Mouse (Mus musculus) urinary bladder, adult 18-20 months (tissue): ENCODE measurements around the gene Ccl22.
A peak's percentile ranks its signal among the peaks of the same experiment; 100 is the strongest.

Experiments
- DNase-seq, 2 experiments: peaks; one replicate each; pipeline ENCODE4 v3.0.0; 2022; ENCODE audit warnings: low spot score in 2 of 2, mixed read lengths in 2 of 2

Ccl22 gene

GRCm38 (mm10) chr8:94778895-94779533 lies 33.6 kb downstream of the Ccl22 start:
- no peak for DNase-seq

GRCm38 (mm10) chr8:94779534-94780294 lies 34.3 kb downstream of the Ccl22 start:
- no peak for DNase-seq

- DNase-seq = no peak
Observed at GRCm38 (mm10) chr8:94780491-94781154, 35.2 kb downstream of the Ccl22 start.

- no peak for DNase-seq
Observed at GRCm38 (mm10) chr8:94781155-94781837, 35.9 kb downstream of the Ccl22 start.

DNA sequence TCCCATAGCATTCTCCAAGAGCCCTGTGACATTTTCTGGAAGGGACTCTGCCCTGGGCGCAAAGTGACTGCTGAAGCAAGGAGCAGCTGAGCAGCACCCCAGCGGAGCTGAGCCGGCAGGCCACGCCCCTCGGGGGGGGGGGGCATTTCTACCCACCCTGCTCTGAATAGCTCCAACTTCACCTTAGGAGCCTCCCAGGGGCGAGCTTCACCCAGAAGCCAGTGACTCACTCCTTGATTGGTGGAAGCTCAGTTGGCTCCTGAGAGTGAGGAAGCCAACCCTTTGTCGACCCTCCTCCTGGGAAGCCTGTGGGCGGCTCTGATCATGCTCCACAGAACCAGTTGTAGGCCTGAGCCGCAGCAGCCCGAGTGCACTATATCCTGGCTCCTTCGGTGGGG lies 36.4 kb downstream of the Ccl22 start:
- no peak for DNase-seq

DNA sequence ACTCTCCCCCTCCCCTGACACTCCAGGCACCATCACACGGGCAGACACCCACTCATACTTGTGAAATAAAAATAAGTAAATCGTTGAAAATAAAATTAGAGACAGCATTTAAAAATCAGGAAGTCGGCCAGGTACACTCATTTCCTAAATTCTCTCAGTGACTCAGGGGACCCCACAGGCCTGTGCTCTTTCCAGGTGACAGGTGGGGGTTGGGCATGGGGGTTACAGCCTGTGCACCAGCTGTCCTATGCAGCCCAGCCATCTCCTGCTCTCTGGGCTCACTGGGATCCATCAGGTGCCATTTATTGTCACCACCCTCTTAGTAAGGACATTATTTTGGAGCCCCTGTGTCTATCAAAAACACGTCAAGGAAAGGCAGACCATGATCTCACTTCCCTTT lies 38.5 kb downstream of the Ccl22 start:
- no peak for DNase-seq

- peak in 1 of 2 experiments; percentile 31 for DNase-seq
Observed at GRCm38 (mm10) chr8:94785247-94785985, 40.0 kb downstream of the Ccl22 start.

DNA sequence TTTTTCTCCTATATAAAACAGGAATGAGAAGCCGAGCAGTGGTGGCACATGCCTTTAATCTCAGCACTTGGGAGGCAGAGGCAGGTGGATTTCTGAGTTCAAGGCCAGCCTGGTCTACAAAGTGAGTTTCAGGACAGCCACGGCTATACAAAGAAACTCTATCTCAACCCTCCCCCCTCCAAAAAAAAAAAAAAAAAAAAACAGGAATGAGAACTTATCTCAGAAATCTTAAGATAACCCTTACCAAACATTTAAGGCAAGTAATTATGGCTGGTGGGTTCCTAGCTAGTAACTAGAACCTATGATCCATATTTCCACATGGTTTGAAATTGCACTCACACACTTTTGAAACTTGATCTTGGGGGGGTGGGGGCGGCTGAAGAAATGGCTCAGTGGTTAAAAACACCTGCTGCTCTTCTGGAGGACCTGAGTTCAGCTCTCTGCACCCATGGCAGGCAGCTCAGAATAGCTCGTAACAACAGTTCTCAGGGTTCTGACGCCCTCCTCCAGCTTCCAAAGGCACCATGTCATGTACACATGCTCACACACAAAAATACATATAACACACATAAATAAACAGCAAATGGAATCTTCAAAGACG lies 40.7 kb downstream of the Ccl22 start:
- no peak for DNase-seq

DNA sequence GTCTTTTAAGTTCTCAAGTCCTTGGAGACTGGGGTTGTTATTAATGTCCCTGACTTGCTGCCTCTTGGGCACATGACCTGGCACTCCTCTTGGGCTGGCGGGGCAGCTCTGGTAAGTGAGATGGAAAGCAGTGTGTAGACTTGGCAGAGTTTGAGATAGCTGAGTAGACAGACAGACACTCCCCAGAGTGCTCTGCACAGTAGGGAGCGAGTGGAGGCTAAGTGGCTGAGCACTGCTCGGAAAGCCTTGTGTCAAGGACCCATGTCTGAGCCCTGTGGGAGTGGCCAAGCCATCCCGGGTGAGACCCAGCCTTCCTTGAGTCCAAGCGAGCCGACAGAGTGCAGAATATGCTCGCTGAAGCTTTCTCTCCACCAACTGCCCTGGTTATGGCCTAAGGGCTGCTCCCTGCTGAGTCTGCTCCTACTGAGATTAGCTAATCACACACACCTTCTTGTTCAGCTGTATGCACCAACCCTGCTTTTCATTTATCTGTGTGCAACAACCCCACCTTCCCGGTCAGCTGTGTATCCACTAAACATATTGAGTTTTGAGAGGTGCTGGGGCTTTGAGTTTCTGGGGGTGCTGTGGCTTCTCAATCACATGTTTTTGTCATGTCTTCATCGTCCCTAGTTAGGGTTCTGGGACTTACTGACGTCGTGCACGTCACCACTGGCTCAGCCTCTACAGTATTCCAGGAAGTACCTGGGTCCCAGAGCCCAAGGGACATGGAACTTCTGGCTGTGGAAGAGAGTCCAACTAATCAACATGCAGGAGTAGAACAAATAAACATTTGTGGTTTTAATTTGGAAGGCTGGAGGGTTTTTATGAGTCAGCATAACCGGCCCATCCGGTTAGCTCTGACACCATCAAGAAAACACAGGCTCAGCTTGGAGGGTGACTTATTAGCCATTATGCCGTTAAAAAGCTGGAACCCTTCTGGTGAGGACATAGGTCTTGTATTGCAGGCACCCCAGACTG lies 42.4 kb downstream of the Ccl22 start:
- DNase-seq = peak; percentile 36 to 74

- no peak for DNase-seq
Observed at GRCm38 (mm10) chr8:94789256-94789955, 44.0 kb downstream of the Ccl22 start.

DNA sequence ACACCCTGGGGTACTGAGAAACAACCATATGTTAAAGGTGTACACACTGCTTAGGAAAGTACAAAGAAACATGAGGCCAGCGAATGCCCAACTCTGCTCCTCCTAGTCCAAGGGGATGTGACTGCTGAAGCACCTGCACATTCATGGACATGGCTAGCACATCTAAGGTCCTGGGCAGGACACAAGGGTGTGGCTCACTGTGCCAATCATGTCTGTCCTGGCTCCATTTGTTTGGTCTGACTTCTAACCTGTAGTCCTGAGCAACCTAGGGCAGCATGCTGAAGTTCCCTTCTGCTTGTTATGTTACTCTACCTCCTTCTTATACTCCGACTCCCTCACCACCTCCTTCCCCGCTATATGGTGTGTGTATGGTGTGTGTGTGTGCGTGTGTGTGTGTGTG lies 49.0 kb downstream of the Ccl22 start:
- no peak for DNase-seq

DNA sequence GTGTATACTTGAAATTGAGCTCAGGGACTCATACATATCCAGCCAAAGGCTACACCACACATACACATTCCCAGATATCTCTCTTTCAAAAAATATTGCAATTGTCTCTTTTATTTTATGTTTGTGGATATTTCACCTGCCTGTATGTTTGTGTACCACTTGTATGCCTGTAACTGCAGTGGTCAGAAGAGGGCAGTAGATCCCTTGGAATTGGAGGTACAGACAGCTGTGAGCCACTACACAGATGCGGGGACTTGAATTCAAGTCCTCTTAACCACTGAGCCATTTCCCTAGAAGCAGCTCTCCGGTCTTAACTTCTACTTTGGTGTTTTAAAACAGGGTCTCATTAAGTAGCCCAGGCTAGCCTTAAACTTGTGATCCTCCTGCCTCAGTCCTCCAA lies 49.4 kb downstream of the Ccl22 start:
- no peak for DNase-seq

DNA sequence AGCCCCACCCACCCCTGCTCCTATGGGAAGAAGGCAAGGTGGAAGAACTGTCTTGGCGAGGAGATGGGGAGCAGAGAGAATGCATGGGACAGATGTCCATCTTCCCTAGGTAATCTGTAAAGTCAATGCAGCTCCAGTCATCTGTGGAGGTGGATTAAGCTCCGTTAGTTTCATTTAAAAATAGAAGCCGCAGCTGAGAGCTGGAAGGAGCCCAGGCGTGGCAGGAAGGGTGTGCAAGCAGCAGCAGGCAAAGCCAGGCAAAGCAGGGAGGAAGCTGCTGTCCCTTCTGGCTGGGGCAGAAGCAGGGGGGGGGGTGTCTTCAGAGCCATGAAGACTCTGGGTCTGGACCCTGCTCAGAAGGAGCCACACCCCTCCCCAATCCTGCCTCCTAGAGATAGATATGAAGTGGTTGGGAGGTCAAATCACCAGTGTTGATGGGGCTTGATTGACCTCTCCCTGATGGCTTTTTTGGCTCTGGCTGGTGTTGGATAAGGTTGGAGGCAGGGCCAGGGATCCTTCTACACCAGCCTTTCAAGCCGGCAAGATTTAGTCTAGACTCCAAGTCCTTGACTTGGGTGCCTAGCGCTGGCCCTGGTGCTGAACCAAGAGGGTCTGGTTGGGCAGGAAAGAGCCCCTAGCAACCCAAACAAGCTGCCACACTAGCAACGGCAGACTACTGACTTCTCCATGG lies 55.0 kb downstream of the Ccl22 start:
- no peak for DNase-seq
